In the genomic region with DNA sequence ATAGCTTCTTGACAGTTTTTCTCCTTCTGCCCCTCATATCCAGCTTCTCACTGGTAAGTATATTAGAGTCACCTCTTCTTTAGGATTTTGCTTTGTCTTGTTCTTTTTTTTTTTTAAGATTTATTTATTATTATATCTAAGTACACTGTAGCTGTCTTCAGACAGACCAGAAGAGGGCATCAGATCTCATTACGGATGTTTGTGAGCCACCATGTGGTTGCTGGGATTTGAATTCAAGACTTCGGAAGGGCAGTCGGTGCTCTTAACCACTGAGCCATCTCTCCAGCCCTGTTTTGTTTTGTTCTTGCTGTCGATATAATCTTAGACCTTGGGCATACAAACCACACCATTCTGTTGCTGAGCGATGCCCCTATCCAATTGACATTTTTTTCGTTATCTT, we compare ENCODE assay signal across 7 mouse cellular contexts. TPM values are rescaled to one million over a fixed set of nuclear protein-coding genes. Genes with fewer than 3 reads are reported as not detected.
DNase-seq lines count a peak whose midpoint lies in the region; ATAC-seq and TF ChIP-seq lines count a peak whose summit lies in the region.
"Not testable (repeated sequence)": the region's sequence is repeated elsewhere in the genome, so short reads cannot be mapped to it uniquely, and the experiment has no call there.

Tmem41b (minus strand) TSS at position 155 of the 400 bp plus-strand sequence.

- peak within 1 kb of the TSS; percentile 47 for H3K9ac ChIP-seq in embryonic facial prominence, embryonic 11.5 days (replicated peaks; ENCODE audit: low read length)
- H3K9ac ChIP-seq in hindbrain, embryonic 14.5 days = peak within 1 kb of the TSS; percentile 74
- H3K9ac ChIP-seq in lung, embryonic 14.5 days = peak within 1 kb of the TSS; percentile 71
- peak within 1 kb of the TSS; percentile 80 for H3K9ac ChIP-seq in neural tube, embryonic 12.5 days

- not testable (repeated sequence) for H3K27me3 ChIP-seq in embryonic facial prominence, embryonic 11.5 days (ENCODE audit: control insufficient read depth, insufficient read depth, low read length); hindbrain, embryonic 14.5 days (ENCODE audit: control insufficient read depth, insufficient read depth, low read length); lung, embryonic 14.5 days (ENCODE audit: insufficient read depth, low read length); neural tube, embryonic 12.5 days (replicated peaks)

- H3K4me3 ChIP-seq in embryonic facial prominence, embryonic 11.5 days (ENCODE audit: low read depth, low read length) = peak within 1 kb of the TSS; percentile 48
- peak within 1 kb of the TSS; percentile 60 for H3K4me3 ChIP-seq in hindbrain, embryonic 14.5 days (replicated peaks; ENCODE audit: low read length)
- peak within 1 kb of the TSS; percentile 66 for H3K4me3 ChIP-seq in lung, embryonic 14.5 days (ENCODE audit: low read depth, low read length)
- peak within 1 kb of the TSS; percentile 63 for H3K4me3 ChIP-seq in neural tube, embryonic 12.5 days

- WGBS in embryonic facial prominence, embryonic 11.5 days = 40% methylated on average over 6 of the region's 6 CpGs
- 37% methylated on average over 6 of the region's 6 CpGs for WGBS in hindbrain, embryonic 14.5 days
- 36% methylated on average over 6 of the region's 6 CpGs for WGBS in lung, embryonic 14.5 days
- 39% methylated on average over 6 of the region's 6 CpGs for WGBS in neural tube, embryonic 12.5 days

- H3K9me3 ChIP-seq in embryonic facial prominence, embryonic 11.5 days (replicated peaks; ENCODE audit: control insufficient read depth, low read length); hindbrain, embryonic 14.5 days (ENCODE audit: control insufficient read depth, low read length); lung, embryonic 14.5 days (ENCODE audit: low read depth, low read length); neural tube, embryonic 12.5 days: not testable (repeated sequence)

- H3K27ac ChIP-seq in embryonic facial prominence, embryonic 11.5 days (replicated peaks; ENCODE audit: low read depth, low read length) = peak within 1 kb of the TSS; percentile 31; the same call in 1 of the 2 replicates
- H3K27ac ChIP-seq in hindbrain, embryonic 14.5 days = peak within 1 kb of the TSS; percentile 87
- H3K27ac ChIP-seq in lung, embryonic 14.5 days (ENCODE audit: low read depth) = peak within 1 kb of the TSS; percentile 95
- H3K27ac ChIP-seq in neural tube, embryonic 12.5 days = 0 out of 2 replicates have a peak within 1 kb of the TSS, but pooled peaks have one; percentile 42

- H3K36me3 ChIP-seq in embryonic facial prominence, embryonic 11.5 days (replicated peaks; ENCODE audit: control insufficient read depth, insufficient read depth, low read depth, low read length) = not testable (repeated sequence)
- H3K36me3 ChIP-seq in hindbrain, embryonic 14.5 days (replicated peaks; ENCODE audit: control insufficient read depth, insufficient read depth) = peaks cover 18% of the 10 kb centered on the region
- peaks cover 12% of the 10 kb centered on the region; the same call in 1 of the 2 replicates for H3K36me3 ChIP-seq in lung, embryonic 14.5 days (ENCODE audit: insufficient read depth)
- peaks cover 11% of the 10 kb centered on the region for H3K36me3 ChIP-seq in neural tube, embryonic 12.5 days

- H3K4me2 ChIP-seq in embryonic facial prominence, embryonic 11.5 days (ENCODE audit: low read depth, low read length) = peak within 1 kb of the TSS; percentile 65
- H3K4me2 ChIP-seq in hindbrain, embryonic 14.5 days (replicated peaks) = peak within 1 kb of the TSS; percentile 84
- H3K4me2 ChIP-seq in lung, embryonic 14.5 days = peak within 1 kb of the TSS; percentile 82
- H3K4me2 ChIP-seq in neural tube, embryonic 12.5 days (replicated peaks) = peak within 1 kb of the TSS; percentile 66

- TF ChIP-seq CTCF in lung, embryonic 14.5 days (IDR thresholded peaks at IDR 0.05; ENCODE audit: low read depth) = peak; percentile 33

- H3K4me1 ChIP-seq in embryonic facial prominence, embryonic 11.5 days (ENCODE audit: control insufficient read depth, insufficient read depth, low read length); lung, embryonic 14.5 days (ENCODE audit: insufficient read depth): not testable (repeated sequence)
- H3K4me1 ChIP-seq in hindbrain, embryonic 14.5 days (replicated peaks; ENCODE audit: control insufficient read depth, insufficient read depth, low read length) = peaks cover 17% of the 10 kb centered on the region
- H3K4me1 ChIP-seq in neural tube, embryonic 12.5 days = peaks cover 12% of the 10 kb centered on the region

- ATAC-seq in embryonic facial prominence, embryonic 11.5 days (replicated peaks; ENCODE audit: insufficient number of reproducible peaks, low FRiP score, low TSS enrichment, low read depth); hindbrain, embryonic 14.5 days (ENCODE audit: low FRiP score); lung, embryonic 14.5 days (ENCODE audit: insufficient read depth): not testable (repeated sequence)
- ATAC-seq in neural tube, embryonic 12.5 days (ENCODE audit: low FRiP score, low read depth) = peak; percentile 22; the same call in 1 of the 2 replicates

- DNase-seq in adipocyte (ENCODE audit: low spot score) = peak; percentile 18
- peak; percentile 23 for DNase-seq in embryonic facial prominence, embryonic 11.5 days (ENCODE audit: low spot score)
- not testable (repeated sequence) for DNase-seq in gastrocnemius, postnatal 4 days (ENCODE audit: low spot score in 2 of 2); hindbrain, embryonic 14.5 days (ENCODE audit: low spot score); layer of hippocampus, postnatal 25 days (ENCODE audit: extremely low spot score in 1 of 2, low spot score in 1 of 2)
- DNase-seq in lung, embryonic 14.5 days = peak; percentile 44

RNA-seq across cellular contexts. Expression of gene Tmem41b, which starts in this region (rescaled TPM):
- 82.3 and 88.9 TPM in 2 replicates for polyA plus RNA-seq in embryonic facial prominence, embryonic 11.5 days (2014; fragmentation: Nextera tagmentation; extraction: Ambion mirVana)
- total RNA-seq in gastrocnemius, postnatal 4 days (2021) = 10 to 100 TPM; 41.3 to 46.5 TPM
- polyA plus RNA-seq in hindbrain, embryonic 14.5 days (2014; fragmentation: Nextera tagmentation; extraction: Ambion mirVana) = 71.2 and 79.5 TPM in 2 replicates
- total RNA-seq in layer of hippocampus, postnatal 25 days (2021) = 10 to 100 TPM; 48.6 to 49.9 TPM
- 67.0 and 67.7 TPM in 2 replicates for polyA plus RNA-seq in lung, embryonic 14.5 days (2014; fragmentation: Nextera tagmentation; extraction: Ambion mirVana)
- polyA plus RNA-seq in neural tube, embryonic 12.5 days (2016; fragmentation: Nextera tagmentation; extraction: Ambion mirVana) = 80.7 TPM in 2 replicates

Comparison
In these comparisons a context has a peak if more than half of its experiments do, and no peak if none do; other contexts are left out.
1. H3K27ac ChIP-seq: peak in every context shown above with its lines; median percentile 95 in lung, embryonic 14.5 days; 87 in hindbrain, embryonic 14.5 days; 42 in neural tube, embryonic 12.5 days; 31 in embryonic facial prominence, embryonic 11.5 days.